Mouse (Mus musculus): ENCODE results near the gene Sncb. TPM values are rescaled to one million over a fixed set of nuclear protein-coding genes. Genes with fewer than 3 reads are reported as not detected.

The Sncb gene
- total RNA-seq, 4 experiments from 2014 or later, result 780 to 919 (median 785) TPM

DNA sequence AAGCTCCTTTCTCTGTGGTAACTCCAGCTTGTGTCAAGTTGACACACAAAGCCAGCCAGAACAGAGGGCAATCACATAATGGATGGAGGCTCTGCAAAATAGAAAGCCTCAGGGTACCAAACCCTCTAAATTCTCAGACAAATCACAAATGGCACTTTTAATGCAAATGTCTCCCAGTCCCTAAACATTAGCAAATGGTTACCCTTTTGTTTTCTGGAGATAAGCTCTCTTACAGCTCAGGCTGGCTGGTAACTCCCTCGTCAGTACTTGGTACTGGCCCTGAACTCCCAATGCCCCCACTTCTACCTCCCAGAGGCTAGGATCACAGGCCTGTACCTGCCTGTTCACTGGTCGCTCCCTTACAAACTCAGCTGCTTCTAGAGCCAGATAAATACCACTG is 16.8 kb upstream of the Sncb start:
- no peak for DNase-seq (ENCODE audit: low spot score in 2 of 2)

DNA sequence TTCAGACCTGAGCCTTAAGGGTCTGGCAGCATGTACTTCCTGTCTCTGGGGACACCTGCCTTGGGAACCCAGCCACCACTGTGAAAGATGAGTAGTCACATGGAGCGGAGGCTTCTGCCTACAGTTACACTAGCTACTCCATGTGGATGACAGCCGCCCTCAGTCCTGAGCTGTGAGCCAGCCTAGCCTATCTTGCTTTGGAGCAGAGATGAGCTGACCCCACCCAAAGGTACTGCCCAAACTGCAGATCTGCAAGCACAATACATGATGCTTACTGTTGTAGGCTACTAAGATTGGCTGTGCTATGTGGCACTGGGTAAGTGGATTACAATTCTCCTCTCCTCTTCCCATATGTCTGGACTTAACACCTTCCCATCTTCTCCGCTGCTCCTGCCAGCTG is 14.7 kb upstream of the Sncb start:
- DNase-seq (ENCODE audit: low spot score in 2 of 2), result peak in 1 of 2 experiments; percentile 70

DNA sequence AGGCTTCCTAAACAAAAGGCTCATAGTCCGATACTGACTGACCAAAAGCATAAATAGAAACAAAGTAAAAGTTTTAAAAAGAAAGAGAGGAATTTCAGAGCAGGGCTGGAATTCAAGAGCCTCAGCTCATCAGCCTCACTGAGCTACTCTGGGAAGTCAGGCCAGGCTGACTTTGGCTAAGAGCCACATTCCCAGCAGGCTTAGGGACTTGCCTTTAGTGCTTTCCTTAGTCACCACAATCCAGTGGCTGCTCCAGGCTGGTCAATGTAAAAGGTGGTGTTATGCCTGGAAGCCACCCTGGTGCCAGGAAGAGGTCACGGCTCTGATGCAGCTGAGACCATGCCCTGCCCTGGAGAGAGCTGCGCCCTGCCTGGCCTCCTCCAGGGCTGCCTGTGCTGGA is 14.2 kb upstream of the Sncb start:
- DNase-seq (ENCODE audit: low spot score in 2 of 2), result peak in 1 of 2 experiments; percentile 9

DNA sequence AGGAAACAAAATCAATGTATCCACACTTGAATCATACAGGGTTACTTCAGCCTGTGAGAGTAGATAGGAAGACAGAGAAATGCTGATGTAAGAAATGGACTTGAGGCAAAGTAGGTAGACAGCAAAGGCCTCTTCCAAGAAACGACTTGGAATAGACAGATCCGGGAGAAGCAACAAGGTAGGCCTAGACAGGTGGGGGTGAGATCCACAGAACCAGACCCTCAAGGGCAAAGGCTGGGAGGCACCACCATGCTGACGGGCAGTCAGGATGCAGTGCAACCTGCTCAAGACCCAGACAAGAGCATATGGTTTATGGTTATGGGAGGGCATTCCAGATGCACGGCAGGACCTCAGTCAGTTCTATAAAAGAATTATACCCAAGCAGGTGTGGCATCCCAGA is 617 bp upstream of the Sncb start:
- no peak for DNase-seq (ENCODE audit: low spot score in 2 of 2)

DNA sequence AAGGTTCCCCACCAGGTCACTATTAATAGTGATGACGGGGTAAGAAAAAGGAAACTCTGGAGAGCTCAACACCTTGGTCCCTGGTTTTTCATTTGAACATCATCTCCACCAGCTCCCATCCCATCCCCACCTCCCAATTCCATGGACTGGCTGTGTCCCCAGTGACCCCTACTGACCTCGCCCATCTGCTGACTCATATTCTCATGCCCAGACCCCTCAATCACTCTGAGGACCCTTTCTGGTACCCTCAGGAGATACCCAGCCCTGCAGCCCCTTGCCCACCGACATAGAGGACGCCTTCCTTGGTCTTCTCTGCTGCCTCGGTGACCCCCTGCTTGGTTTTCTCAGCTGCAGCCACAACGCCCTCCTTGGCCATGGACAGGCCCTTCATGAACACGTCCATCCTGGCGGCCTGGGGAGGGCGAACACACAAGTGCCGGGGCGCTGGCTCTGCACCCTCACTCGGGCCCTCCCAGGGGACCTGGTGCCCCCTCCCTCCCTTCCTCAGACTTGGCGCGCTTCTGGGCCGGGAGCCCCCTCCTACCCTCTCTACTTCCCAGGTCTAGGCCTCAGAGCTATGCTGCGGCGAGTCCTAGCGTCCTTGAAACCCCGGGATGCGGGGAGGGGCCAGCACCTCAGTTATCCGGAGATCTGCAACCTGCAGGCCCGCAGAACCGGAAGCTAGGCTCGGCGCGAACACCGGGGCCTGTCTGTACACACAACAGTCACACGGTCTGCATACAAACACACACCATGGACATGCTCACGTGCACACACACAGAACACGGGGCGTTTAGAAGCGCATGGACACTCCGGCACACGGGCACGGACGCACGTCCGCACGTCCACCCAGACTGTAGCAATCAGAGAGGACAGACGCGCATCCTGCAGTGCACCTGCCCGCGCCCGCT is 859 bp downstream of the Sncb start:
- peak in 1 of 2 experiments; percentile 40 for DNase-seq (ENCODE audit: low spot score in 2 of 2)

DNA sequence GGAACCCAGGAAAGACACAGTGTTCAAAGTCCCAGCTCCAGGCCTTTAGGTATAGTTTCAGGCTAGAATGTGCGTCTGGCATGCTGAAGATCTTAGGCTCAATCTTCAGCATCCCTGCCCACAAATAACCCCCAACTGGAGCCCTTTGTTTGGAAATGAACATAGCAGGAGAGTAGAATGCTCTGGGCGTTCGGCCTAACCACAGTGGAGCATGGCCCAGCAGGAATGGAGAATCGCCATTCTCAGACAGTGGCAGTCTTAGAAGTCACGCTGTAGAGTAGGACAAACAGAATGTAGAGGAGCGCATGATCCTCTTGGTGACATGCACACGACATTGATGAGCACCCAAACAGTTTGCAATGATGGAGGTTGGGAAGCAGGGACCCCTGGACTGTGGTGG is 5.5 kb downstream of the Sncb start:
- no peak for DNase-seq (ENCODE audit: low spot score in 2 of 2)

DNA sequence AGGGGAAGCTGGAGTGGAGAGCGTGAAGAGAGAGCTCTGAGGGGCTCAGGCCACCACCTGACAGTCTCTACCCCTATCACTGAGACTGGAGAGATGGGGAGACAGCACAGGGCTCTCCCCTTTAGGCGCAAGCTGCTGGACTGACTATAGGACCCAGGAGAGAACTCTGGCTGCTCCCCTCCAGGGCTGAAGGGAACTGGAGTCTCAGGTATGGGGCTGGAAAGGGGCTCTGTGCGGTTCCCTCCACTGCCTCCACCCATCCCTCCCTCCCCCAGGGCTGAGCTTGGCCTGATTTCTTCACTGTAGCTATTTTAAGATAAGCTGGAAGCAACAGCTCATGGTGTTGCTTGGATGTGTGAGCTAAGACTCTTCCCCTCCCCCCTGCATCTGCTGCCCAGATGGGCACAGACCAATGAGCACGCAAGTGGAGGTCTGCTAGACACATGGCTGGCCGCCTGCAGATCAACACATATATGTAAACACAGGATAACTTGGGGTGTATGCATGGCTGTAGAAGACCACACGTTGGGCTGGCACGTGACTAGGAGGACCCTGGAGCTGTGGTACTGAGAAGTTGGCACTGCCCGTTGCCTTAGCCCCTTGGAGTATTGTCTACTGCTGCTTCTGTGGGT is 6.1 kb downstream of the Sncb start:
- DNase-seq (ENCODE audit: low spot score in 2 of 2), result peak; percentile 54 to 96

DNA sequence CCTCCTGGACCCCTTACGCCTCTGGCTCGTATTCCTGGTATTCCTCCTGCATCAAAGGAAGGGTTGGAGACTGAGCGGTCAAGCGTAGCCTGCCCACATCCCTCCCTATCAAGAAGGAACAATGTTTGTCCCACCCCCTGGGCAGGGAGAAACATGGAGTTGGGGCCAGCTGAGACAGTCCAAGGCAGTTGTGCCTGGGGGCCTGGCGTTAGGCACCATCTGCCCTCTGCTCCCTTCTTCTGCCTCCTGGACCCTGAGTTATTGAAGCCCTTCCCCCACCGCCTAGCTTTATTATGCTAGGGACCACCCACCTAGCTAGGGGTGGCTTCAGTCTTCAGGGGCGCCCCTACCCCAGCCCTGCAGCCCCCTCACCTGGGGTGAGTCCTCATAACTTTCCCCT is 6.9 kb downstream of the Sncb start:
- DNase-seq (ENCODE audit: low spot score in 2 of 2), result no peak

DNA sequence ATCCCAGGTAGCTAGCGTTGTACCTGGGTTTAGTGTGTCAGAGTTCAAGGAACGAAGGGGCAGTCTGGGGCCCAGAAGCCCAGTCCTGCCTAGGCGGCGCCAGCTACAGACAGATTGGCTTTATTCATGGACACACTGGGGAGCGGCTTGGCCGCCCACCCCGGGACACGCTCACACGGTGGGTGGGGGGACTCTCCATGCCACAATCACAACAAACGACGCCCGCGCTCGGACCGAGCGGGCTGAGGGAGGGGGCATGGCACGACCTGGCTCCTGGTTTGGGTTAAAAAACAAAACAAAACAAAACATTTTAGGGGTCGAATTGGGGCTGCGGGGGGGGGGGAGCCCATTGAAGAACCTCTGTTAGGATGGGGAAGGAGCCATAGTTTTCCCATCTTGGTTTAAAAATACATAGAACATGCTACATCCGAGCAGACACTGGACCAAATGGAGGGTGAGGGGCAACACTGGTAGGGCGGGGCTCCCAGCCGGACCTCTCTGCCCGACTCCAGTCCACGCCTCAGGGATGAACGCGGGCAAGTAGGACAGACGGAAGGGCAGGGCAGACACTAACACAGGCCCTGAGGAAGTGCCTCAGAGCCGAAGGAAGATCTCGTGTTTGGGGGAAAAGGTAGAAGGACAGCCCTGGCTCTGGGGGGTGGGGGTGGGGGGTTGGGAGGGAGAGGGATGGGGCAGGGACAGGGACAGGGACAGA is 7.5 kb downstream of the Sncb start:
- DNase-seq (ENCODE audit: low spot score in 2 of 2), result peak in 1 of 2 experiments; percentile 7

DNA sequence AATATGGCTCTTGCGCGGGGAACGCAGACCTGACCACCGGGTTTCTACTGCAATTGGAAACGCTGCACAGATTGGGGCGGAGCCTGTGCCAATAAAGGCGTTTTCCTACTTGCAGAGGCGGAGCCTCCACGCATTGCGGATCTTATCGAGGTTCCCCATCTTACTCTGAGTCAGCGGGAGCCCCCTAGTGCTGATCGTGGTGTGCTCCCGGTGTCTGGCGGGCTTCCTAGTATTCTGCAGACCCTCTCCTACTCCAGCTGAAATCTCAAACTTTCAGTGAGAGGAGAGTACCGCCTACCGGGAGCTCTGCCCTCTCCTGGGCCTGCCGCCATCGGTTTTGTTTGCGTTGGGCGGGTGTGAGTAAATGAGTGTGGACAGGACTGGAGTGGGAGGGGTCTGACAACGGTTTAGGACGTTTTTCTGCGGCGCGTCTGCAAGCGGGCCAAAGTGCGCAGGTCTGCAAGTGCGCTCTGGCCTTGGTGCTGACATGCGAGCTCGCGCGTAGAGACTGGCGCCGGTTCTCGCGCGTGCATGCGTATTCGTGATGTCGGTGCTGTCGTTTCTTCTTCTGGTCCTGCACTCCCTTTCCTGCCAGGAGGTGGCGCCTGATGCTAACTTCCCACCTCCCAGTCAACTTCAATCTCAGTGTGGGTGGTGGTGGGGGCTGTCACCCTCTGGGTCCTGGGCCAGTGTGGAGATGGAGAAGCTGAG is 8.2 kb downstream of the Sncb start:
- DNase-seq (ENCODE audit: low spot score in 2 of 2), result peak; percentile 77 to 91

DNA sequence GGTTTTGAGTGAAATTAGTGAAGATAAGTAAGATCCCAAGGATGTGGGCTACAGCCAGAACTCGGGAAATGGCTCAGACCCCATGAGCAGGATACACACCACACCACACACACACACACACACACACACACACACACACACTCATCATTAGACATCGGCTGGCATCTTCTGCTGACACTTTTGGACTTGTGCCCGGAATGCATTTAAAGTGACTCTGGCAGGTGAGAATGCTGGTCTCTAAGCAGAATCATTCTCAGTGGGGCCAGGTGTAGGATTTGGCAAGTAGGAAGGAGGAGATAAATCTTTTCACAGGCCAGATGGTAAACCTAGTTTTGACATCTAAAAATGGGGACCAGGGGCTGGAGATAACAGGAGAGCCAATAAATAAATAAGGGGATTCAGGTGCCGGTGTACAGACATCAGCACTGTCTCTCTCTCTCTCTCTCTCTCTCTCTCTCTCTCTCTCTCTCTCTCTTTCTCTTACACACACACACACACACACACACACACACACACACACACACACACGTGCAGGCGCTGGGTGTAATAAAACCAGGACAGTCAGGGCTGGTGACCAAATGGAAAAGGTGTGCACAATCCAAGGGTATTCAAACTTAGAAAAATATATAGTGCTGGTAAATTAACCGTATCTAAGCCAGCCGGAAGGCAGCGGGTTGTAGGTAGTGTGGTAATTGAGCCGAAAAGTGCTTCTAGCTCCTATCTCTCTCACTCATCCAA is 9.1 kb downstream of the Sncb start:
- DNase-seq (ENCODE audit: low spot score in 2 of 2), result peak; percentile 19 to 62

DNA sequence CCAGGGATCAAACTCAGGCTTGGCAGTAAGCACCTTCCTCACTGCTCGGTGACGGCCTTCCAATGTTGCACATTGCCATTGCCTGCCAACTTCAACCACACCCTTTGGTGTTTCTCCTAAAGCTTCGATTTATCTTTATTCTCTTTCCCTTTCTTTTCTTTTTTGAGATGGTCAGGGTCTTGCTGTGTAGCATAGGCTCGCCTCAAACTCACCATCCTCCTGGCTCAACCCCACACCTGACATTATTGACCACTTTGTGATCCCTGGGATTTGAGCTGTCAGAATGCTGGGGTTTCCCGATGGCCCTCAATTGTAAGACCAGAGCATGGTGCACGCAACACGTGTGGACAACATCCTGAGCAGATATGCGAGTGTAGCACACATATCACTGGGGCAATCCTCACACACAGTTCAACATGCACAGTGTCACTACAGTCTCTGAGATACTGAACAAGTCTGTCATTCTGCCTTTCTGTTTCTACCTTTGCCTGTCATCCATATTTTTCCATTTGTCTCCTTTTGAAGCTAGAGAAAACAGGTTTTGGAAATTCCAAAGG is 10.2 kb downstream of the Sncb start:
- DNase-seq (ENCODE audit: low spot score in 2 of 2), result no peak

DNA sequence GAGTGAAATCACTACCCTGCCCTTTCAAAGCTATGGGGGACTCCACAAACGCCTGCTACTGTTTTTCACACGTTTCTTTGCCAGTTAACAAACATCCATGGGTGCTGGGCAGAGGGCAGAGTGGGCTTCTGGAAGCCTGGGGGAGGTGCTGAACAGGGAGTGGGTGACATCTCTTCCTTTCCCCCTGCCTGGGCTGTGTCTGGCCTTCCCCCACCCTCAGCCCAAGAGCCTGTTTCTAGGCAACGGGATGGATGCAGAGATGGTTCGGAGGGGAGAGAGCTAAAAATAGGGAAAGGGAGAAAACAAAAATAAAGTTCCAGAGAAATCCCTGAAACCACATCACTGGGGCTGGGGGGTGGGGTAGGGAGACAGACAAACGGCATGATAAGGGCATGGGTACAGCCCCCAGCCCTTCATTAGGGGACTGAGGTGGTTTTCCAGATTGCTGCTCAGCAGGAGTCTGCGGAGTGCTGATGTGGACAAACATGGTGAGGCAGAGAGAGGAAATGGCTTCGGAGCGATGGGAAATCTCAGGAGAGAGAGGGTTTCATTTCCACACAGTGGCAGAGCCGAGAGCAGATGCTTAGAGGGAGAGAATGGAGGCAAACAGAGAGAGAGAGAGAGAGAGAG is 11.1 kb downstream of the Sncb start:
- DNase-seq (ENCODE audit: low spot score in 2 of 2), result peak in 1 of 2 experiments; percentile 24

DNA sequence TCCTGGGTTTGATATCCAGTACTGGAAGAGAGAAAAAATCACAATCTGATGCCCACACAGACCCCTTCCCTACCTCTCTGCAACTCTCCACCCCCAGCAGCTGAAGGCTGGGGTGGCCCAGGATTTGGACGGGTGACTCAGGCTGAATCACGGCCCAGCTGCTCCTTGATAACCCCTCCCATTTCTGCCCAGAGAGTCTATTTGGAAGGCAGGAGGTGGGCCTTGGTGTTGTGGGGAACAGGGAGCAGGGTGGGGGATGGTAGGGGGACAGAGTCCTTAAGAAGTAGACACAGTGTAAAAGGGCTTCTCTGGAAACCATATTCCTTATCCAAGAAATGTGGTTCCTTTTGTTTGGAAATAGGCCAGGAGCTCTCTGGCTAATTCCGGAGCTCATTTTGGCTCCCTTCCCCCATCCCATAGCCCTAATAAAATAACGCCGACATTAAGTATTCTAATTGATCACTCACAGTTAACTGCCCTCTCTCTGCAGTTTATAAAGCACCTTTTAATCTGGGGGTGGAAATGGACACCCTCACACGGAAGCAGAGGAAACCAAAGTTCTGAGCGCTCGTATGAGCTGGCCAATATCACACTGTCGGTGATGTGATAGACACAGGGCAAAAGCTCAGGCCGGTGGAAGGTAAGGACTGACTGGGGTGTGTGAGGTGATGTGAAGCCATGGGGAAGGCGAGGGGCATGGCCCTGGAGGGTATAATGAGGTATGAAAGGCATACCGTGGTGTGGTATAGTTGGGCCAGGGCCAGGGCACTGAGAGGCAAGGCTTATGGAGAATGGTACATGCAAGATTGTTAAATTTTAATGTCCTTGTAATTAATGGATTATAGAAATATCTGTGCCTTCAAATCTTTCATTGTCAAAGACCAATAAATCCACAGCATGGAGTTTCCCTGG is 12.0 kb downstream of the Sncb start:
- DNase-seq (ENCODE audit: low spot score in 2 of 2), result peak in 1 of 2 experiments; percentile 9

DNA sequence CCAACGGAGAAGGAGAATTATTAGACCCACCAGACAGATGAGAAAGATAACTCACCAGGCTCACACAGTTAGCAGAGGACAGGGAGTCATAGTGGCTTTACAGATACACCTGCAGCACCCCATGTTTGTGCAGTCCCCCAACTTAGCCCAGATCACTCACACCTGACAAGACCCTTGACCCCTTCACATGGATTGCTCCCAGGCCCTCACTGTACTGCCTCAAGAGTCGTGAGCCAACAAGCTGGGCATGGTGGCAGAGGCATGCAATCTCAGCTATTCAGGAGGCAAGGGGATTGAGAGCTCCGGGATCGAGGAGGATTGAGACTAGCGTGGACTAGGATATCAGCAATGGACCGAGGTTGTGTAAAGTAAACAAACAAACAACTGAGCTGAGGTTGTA is 12.7 kb downstream of the Sncb start:
- no peak for DNase-seq (ENCODE audit: low spot score in 2 of 2)

DNA sequence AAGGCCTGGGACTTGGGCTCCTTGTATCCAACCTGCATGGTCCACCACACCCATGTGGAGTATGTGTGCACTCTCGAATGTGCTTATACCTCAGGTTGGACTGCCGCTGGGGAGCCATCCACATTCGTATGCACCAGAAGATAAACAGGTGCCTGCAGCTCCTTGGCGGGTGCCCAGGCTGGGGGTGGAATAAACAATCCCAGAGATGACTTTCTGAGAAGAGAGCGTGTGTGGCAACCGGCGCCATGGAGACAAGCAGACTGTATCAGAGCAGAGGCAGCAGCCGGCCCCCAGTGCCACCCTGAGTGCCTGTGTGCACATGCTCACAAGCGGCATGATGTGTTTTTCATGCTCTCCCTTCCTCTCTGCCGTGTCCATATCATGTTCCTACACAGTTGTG is 13.7 kb downstream of the Sncb start:
- DNase-seq (ENCODE audit: low spot score in 2 of 2), result peak; percentile 53 to 95

DNA sequence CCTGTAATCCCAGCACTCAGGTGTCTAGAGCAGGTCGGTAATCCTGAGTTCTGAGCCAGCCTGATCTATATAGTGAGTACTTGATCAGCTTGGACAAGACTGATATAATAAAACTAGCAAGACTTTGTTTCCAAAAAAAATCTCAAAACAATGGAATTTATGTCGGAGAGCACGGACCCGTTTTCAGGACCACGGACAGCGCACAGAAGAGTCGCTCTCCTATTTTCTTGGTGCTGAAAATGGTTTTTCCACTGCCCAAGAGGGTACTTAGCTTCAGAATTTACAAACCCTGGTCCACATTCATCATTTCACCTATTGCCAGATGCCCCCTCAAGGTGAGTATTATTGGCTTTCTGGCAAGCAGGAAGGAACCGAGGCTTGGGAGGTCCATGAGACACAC is 15.7 kb downstream of the Sncb start:
- no peak for DNase-seq (ENCODE audit: low spot score in 2 of 2)

DNA sequence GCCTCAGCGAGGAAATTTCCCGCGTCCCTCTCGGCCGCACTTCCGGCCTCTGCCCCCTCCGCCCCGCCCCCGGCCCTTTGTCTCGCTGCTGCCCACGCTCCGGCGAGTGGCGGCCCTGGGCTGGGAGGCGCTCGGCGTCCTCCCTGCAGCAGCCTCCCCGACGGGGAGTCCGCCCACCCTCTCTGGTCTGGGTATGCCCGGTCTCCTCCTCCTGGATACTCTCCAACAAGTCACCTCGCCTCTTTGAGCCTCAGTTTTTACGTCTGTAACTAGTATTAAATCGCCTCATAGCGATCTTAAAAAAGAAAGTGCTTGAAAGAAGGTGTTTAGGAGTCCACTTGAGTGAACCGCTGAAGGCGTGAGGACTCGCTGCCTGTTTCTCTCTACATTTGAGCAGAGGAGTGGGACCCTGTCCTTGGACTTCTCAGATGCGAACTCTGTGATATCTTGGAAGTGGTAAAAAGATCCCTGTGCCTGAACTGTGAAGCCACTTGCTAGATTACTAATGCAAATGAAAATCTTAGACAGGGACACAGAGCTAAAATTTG is 16.5 kb downstream of the Sncb start, which contains the start of gene Gprin1:
TSS of gene Gprin1 (minus strand) at position 11 of the 548 bp plus-strand sequence.
- no peak for DNase-seq (ENCODE audit: low spot score in 2 of 2)
